Mouse (Mus musculus) urinary bladder, postnatal 4 days (tissue): ENCODE data around the gene Rnls.

Experiments
- DNase-seq, 2 experiments: peaks; one replicate each; pipeline ENCODE4 v3.0.0; 2021 to 2022; ENCODE audit warnings: low spot score in 2 of 2

The Rnls gene

GRCm38 (mm10) chr19:33103851-33104250, 288.2 kb downstream of the Rnls start:
- DNase-seq, result no peak

GRCm38 (mm10) chr19:33102783-33103139, 289.3 kb downstream of the Rnls start:
- DNase-seq, result no peak

- no peak for DNase-seq
These were observed 289.9 kb downstream of the Rnls start for GRCm38 (mm10) chr19:33102008-33102782.

GRCm38 (mm10) chr19:33101093-33102007, 290.7 kb downstream of the Rnls start:
- DNase-seq, result no peak

GRCm38 (mm10) chr19:33100598-33100997, 291.5 kb downstream of the Rnls start:
- no peak for DNase-seq

- DNase-seq, result no peak
These were observed 292.1 kb downstream of the Rnls start for GRCm38 (mm10) chr19:33100031-33100430.

GRCm38 (mm10) chr19:33099201-33099788, 292.8 kb downstream of the Rnls start:
- DNase-seq, result no peak

- DNase-seq, result no peak
These were observed 294.4 kb downstream of the Rnls start for GRCm38 (mm10) chr19:33097691-33098090.

GRCm38 (mm10) chr19:33096581-33096980, 295.5 kb downstream of the Rnls start:
- DNase-seq, result no peak

- no peak for DNase-seq
These were observed 299.5 kb downstream of the Rnls start for GRCm38 (mm10) chr19:33092575-33092974.

GRCm38 (mm10) chr19:33091324-33091723, 300.8 kb downstream of the Rnls start:
- no peak for DNase-seq

GRCm38 (mm10) chr19:33088868-33089267, 303.2 kb downstream of the Rnls start:
- no peak for DNase-seq

GRCm38 (mm10) chr19:33087961-33088360, 304.1 kb downstream of the Rnls start:
- no peak for DNase-seq
